Mouse (Mus musculus) MEL (cell line): ENCODE data around the gene Rhou. TPM values are rescaled to one million over a fixed set of nuclear protein-coding genes. Genes with fewer than 3 reads are reported as not detected.
"Not testable (repeated sequence)": the region's sequence is repeated elsewhere in the genome, so short reads cannot be mapped to it uniquely, and the experiment has no call there.

Experiments
- DNase-seq: peaks from one replicate; pipeline ENCODE4 v3.0.0; 2011; ENCODE audit warnings: low read depth, low spot score
- H3K27ac ChIP-seq: 2 replicates; pipeline ENCODE4 v1.5.1; 2012; ENCODE audit warnings: low read depth, mild to moderate bottlenecking, control low read depth, low read length, moderate library complexity; ENCODE audit not compliant: control insufficient read depth
- H3K27me3 ChIP-seq, 2 experiments: fragments of 150-350 bp in 1 of 2; sonication (generic) in 1 of 2; 2 replicates each; pipeline ENCODE4 v1.6.1; 2012; ENCODE audit warnings: low read length in 2 of 2, mild to moderate bottlenecking in 2 of 2, improper control_type of control experiment in 1 of 2, moderate library complexity in 1 of 2; ENCODE audit not compliant: insufficient read depth in 2 of 2, control insufficient read depth in 1 of 2
- H3K36me3 ChIP-seq, 2 experiments: 2 replicates each; pipeline ENCODE4 v1.6.1; 2012 to 2014; ENCODE audit warnings: low read length in 2 of 2, improper control_type of control experiment in 1 of 2, inconsistent platforms in 1 of 2, mild to moderate bottlenecking in 1 of 2; ENCODE audit not compliant: insufficient read depth in 2 of 2, control insufficient read depth in 1 of 2
- H3K4me1 ChIP-seq, 2 experiments: fragments of 150-350 bp in 1 of 2; sonication (generic) in 1 of 2; 2 replicates each; pipeline ENCODE4 v1.6.1; 2012; ENCODE audit warnings: low read length in 2 of 2, improper control_type of control experiment in 1 of 2, mild to moderate bottlenecking in 1 of 2; ENCODE audit not compliant: insufficient read depth in 2 of 2, control insufficient read depth in 1 of 2
- H3K4me3 ChIP-seq, 2 experiments: fragments of 150-350 bp in 1 of 2; sonication (generic) in 1 of 2; 2 replicates each; pipeline ENCODE4 v1.5.1; 2012; ENCODE audit warnings: low read depth in 2 of 2, low read length in 2 of 2, mild to moderate bottlenecking in 2 of 2, moderate library complexity in 2 of 2, control low read depth in 1 of 2, improper control_type of control experiment in 1 of 2; ENCODE audit not compliant: control insufficient read depth in 1 of 2, insufficient read depth in 1 of 2
- H3K79me2 ChIP-seq: 2 replicates; pipeline ENCODE4 v1.6.1; 2012; ENCODE audit warnings: mild to moderate bottlenecking, low read length, moderate library complexity; ENCODE audit not compliant: control insufficient read depth, poor library complexity, insufficient read depth
- H3K9ac ChIP-seq: 2 replicates; pipeline ENCODE4 v1.6.1; 2012; ENCODE audit warnings: low read depth, mild to moderate bottlenecking, control low read depth, low read length, moderate library complexity; ENCODE audit not compliant: control insufficient read depth, poor library complexity, severe bottlenecking
- H3K9me3 ChIP-seq: fragments of 150-350 bp; sonication (generic); replicated peaks from 2 replicates; pipeline ENCODE4 v1.6.1; 2012; ENCODE audit warnings: mild to moderate bottlenecking, low read length, improper control_type of control experiment, moderate library complexity; ENCODE audit not compliant: insufficient read depth
- HCFC1 ChIP-seq: IDR thresholded peaks from 2 replicates; pipeline ENCODE4 v1.6.1; 2012; ENCODE audit warnings: low read depth, mild to moderate bottlenecking, inconsistent platforms, low read length, improper control_type of control experiment, moderate library complexity
- MXI1 ChIP-seq: IDR thresholded peaks from 2 replicates; pipeline ENCODE4 v1.6.1; 2011; ENCODE audit warnings: mild to moderate bottlenecking, low read depth, low read length, improper control_type of control experiment
- MYB ChIP-seq: IDR thresholded peaks from 2 replicates; pipeline ENCODE4 v1.6.1; 2011; ENCODE audit warnings: mild to moderate bottlenecking, low read depth, low read length, improper control_type of control experiment
- NRF1 ChIP-seq: IDR thresholded peaks from 2 replicates; pipeline ENCODE4 v1.6.1; 2014; ENCODE audit warnings: low read depth, mild to moderate bottlenecking, inconsistent platforms, low read length, improper control_type of control experiment, moderate library complexity; ENCODE audit not compliant: poor library complexity, insufficient read depth, severe bottlenecking
- POLR2A ChIP-seq, 2 experiments: IDR thresholded peaks; 2 replicates each; pipeline ENCODE4 v1.6.1; 2011 to 2012; ENCODE audit warnings: low read length in 2 of 2, mild to moderate bottlenecking in 2 of 2, control low read depth in 1 of 2, improper control_type of control experiment in 1 of 2, low read depth in 1 of 2, moderate library complexity in 1 of 2; ENCODE audit not compliant: control insufficient read depth in 1 of 2, insufficient read depth in 1 of 2, poor library complexity in 1 of 2
- POLR2AphosphoS5 ChIP-seq: IDR thresholded peaks from 2 replicates; pipeline ENCODE4 v1.6.1; 2012; ENCODE audit warnings: low read depth, borderline replicate concordance, mild to moderate bottlenecking, inconsistent platforms, low read length, moderate library complexity, mixed read lengths
- SIN3A ChIP-seq: IDR thresholded peaks from 2 replicates; pipeline ENCODE4 v1.6.1; 2012; ENCODE audit warnings: low read length, improper control_type of control experiment, inconsistent platforms
- polyA plus RNA-seq, 2 experiments: library from polyadenylated mRNA; stranded (reverse) in 1 of 2; unstranded in 1 of 2; fragments of >175 nt in 1 of 2; fragments of >200 nt in 1 of 2; gene quantifications; 2 replicates each; pipeline versions ENCODE4 v1.2.1 to v1.2.4; 2012; ENCODE audit warnings: low replicate concordance in 2 of 2, low read depth in 1 of 2; ENCODE audit not compliant: insufficient read length in 2 of 2, insufficient read depth in 1 of 2, missing spikeins in 1 of 2
- total RNA-seq: library from RNA; depleted of rRNA; stranded (reverse); fragments of 300-350 nt; gene quantifications from 2 replicates; pipeline ENCODE4 v1.2.3, GENCODE M21; 2012; rRNA removed

Rhou gene
- total RNA-seq: not detected in 2 replicates
- not detected for polyA plus RNA-seq

- Histone ChIP-seq H3K27me3 (no peaks in the 10 kb centered on the region), H3K4me1 (no peaks in the 10 kb centered on the region), H3K27ac (no peak within 1 kb of the TSS), H3K9me3 (no peaks in the 10 kb centered on the region), H3K79me2 (no peaks in the 10 kb centered on the region), H3K4me3 (no peak within 1 kb of the TSS), H3K36me3 (no peaks in the 10 kb centered on the region), H3K9ac (no peak within 1 kb of the TSS)
- DNase-seq: no peak
- TF ChIP-seq MYB (no peak), POLR2A (IDR thresholded peaks at IDR 0.05; ENCODE audit: control insufficient read depth in 1 of 2, insufficient read depth in 1 of 2, low read depth in 1 of 2, low read length in 2 of 2, poor library complexity in 1 of 2) (peak in 1 of 2 experiments; percentile 21; a peak in 1 of 4 replicates)
Measured at GRCm38 (mm10) chr8:123653308-123653993, at the start of gene Rhou. Rhou (plus strand) TSS chr8:123653929.

GRCm38 (mm10) chr8:123612652-123613051 is 41.1 kb upstream of the Rhou start:
- H3K9ac ChIP-seq, H3K4me1 ChIP-seq, DNase-seq: not testable (repeated sequence)

GRCm38 (mm10) chr8:123623523-123623922 is 30.2 kb upstream of the Rhou start:
- not testable (repeated sequence) for H3K9ac ChIP-seq, H3K79me2 ChIP-seq, H3K9me3 ChIP-seq, H3K27me3 ChIP-seq, H3K27ac ChIP-seq, H3K4me3 ChIP-seq, DNase-seq, H3K36me3 ChIP-seq, H3K4me1 ChIP-seq

More at GRCm38 (mm10) chr8:123612652-123613051, 41.1 kb upstream of the Rhou start:
- not testable (repeated sequence) for H3K27ac ChIP-seq, H3K79me2 ChIP-seq, H3K36me3 ChIP-seq, H3K4me3 ChIP-seq, H3K27me3 ChIP-seq, H3K9me3 ChIP-seq

GRCm38 (mm10) chr8:123624274-123624673 is 29.5 kb upstream of the Rhou start:
- H3K27me3 ChIP-seq: no peaks in the 10 kb centered on the region
- H3K9ac ChIP-seq: no peak overlapping the region
- H3K9me3 ChIP-seq: no peaks in the 10 kb centered on the region
- no peak overlapping the region for H3K27ac ChIP-seq
- no peaks in the 10 kb centered on the region for H3K36me3 ChIP-seq
- no peak overlapping the region for H3K4me3 ChIP-seq
- H3K4me1 ChIP-seq: no peaks in the 10 kb centered on the region
- H3K79me2 ChIP-seq: no peaks in the 10 kb centered on the region
- no peak for DNase-seq
- no peak for TF ChIP-seq POLR2AphosphoS5
- TF ChIP-seq SIN3A: no peak
- TF ChIP-seq MYB: no peak
- no peak for TF ChIP-seq MXI1
- TF ChIP-seq HCFC1: no peak
- no peak for TF ChIP-seq NRF1
- TF ChIP-seq, all 39 proteins: peak for 0
